ENCODE assay signal across 20 mouse cellular contexts in genomic region chr11:114238801-114239200, GRCm38 (mm10).
DNase-seq lines count a peak whose midpoint lies in the region; ATAC-seq and TF ChIP-seq lines count a peak whose summit lies in the region.
"Had no signal": no experiment of that assay in that cellular context is flagged by ENCODE, and none has a peak within 500 bp of the region (broad histone marks: within the 10 kb centered on the region; RNA-seq: fewer than 3 reads in every experiment).

No protein-coding gene starts in this region.

- no peak for TF ChIP-seq CTCF in hindbrain, postnatal 0 days (IDR thresholded peaks at IDR 0.05; ENCODE audit: low read depth)
- TF ChIP-seq CTCF in thymus, adult 2 months (IDR thresholded peaks at IDR 0.05; ENCODE audit: borderline replicate concordance, control insufficient read depth, extremely low read depth, insufficient read depth, low read length, poor library complexity) = no peak

- no peak for TF ChIP-seq POLR2A in thymus, adult 2 months (IDR thresholded peaks at IDR 0.05; ENCODE audit: control insufficient read depth, extremely low read depth, insufficient read depth, low read length, poor library complexity)

- 67% methylated on average over 5 of the region's 5 CpGs for WGBS in hindbrain, embryonic 11.5 days
- 60% methylated on average over 5 of the region's 5 CpGs for WGBS in hindbrain, postnatal 0 days
- 96% methylated on average over 5 of the region's 5 CpGs for whole genome bisulfite sequencing in thymus, adult 2 months
- 41% methylated on average over 5 of the region's 5 CpGs for WGBS in forebrain, embryonic 15.5 days
- 57% methylated on average over 5 of the region's 5 CpGs for WGBS in midbrain, embryonic 15.5 days

- H3K9me3 ChIP-seq in hindbrain, embryonic 11.5 days (ENCODE audit: control insufficient read depth, low read length) = no peaks in the 10 kb centered on the region
- H3K9me3 ChIP-seq in hindbrain, postnatal 0 days (ENCODE audit: low read length) = no peaks in the 10 kb centered on the region
- H3K9me3 ChIP-seq in forebrain, embryonic 15.5 days = no peaks in the 10 kb centered on the region
- no peaks in the 10 kb centered on the region for H3K9me3 ChIP-seq in midbrain, embryonic 15.5 days

- no peaks in the 10 kb centered on the region for H3K27me3 ChIP-seq in hindbrain, embryonic 11.5 days (ENCODE audit: control insufficient read depth, insufficient read depth, low read length)
- H3K27me3 ChIP-seq in hindbrain, postnatal 0 days (ENCODE audit: insufficient read depth, low read length) = no peaks in the 10 kb centered on the region
- H3K27me3 ChIP-seq in thymus, adult 2 months (ENCODE audit: control insufficient read depth, insufficient read depth, low read length) = no peaks in the 10 kb centered on the region
- no peaks in the 10 kb centered on the region for H3K27me3 ChIP-seq in forebrain, embryonic 15.5 days
- 0 out of 2 replicates have a peak, but pooled peaks cover 4% of the 10 kb centered on the region for H3K27me3 ChIP-seq in midbrain, embryonic 15.5 days (replicated peaks)

- DNase-seq in hindbrain, embryonic 11.5 days (ENCODE audit: low spot score) = peak; percentile 9
- no peak for DNase-seq in hindbrain, postnatal 0 days (ENCODE audit: low spot score)
- DNase-seq in thymus, adult 2 months = no peak
- DNase-seq in thymus, postnatal 10 days (ENCODE audit: low spot score in 2 of 2) = no peak
- DNase-seq in adrenal gland, postnatal 25 days = no peak
- no peak for DNase-seq in gastrocnemius, postnatal 4 days (ENCODE audit: low spot score in 2 of 2)
- DNase-seq: adrenal gland, postnatal 14 days; cerebellum, adult 11 months; cerebellum, postnatal 14 days; gastrocnemius, postnatal 10 days; heart, adult 2 months; heart, postnatal 36 days; kidney, postnatal 36 days; lung, adult 18-20 months; lung, postnatal 14 days had no signal

- no peaks in the 10 kb centered on the region; the same call in 1 of the 2 replicates for H3K4me1 ChIP-seq in hindbrain, embryonic 11.5 days (replicated peaks; ENCODE audit: control insufficient read depth, insufficient read depth, low read length)
- peaks cover 11% of the 10 kb centered on the region for H3K4me1 ChIP-seq in hindbrain, postnatal 0 days (ENCODE audit: insufficient read depth, low read length)
- peaks cover 40% of the 10 kb centered on the region for H3K4me1 ChIP-seq in thymus, adult 2 months (replicated peaks; ENCODE audit: control insufficient read depth, insufficient read depth, low read length)
- peaks cover 25% of the 10 kb centered on the region for H3K4me1 ChIP-seq in forebrain, embryonic 15.5 days
- peaks cover 21% of the 10 kb centered on the region for H3K4me1 ChIP-seq in midbrain, embryonic 15.5 days

- H3K4me2 ChIP-seq in hindbrain, embryonic 11.5 days (replicated peaks; ENCODE audit: low read depth, low read length) = no peak overlapping the region
- no peak overlapping the region for H3K4me2 ChIP-seq in hindbrain, postnatal 0 days (ENCODE audit: low read depth, low read length)
- H3K4me2 ChIP-seq in forebrain, embryonic 15.5 days (replicated peaks) = no peak overlapping the region
- no peak overlapping the region for H3K4me2 ChIP-seq in midbrain, embryonic 15.5 days

- ATAC-seq in hindbrain, embryonic 11.5 days (ENCODE audit: low FRiP score) = peak; percentile 10; the same call in 1 of the 2 replicates
- no peak for ATAC-seq in hindbrain, postnatal 0 days
- 0 out of 2 replicates have a peak, but pooled peaks have one; percentile 14 for ATAC-seq in forebrain, embryonic 15.5 days (replicated peaks)
- no peak for ATAC-seq in midbrain, embryonic 15.5 days (replicated peaks)
- ATAC-seq: activated CD4-positive, CD25-positive, alpha-beta regulatory T cell, adult 4 months; intestine, embryonic 16.5 days; Patski had no signal

- H3K27ac ChIP-seq in hindbrain, embryonic 11.5 days (ENCODE audit: low read depth, low read length) = peak overlapping the region; percentile 75
- no peak overlapping the region for H3K27ac ChIP-seq in hindbrain, postnatal 0 days
- peak overlapping the region; percentile 98 for H3K27ac ChIP-seq in thymus, adult 2 months (ENCODE audit: control insufficient read depth, insufficient read depth, low read length)
- peak overlapping the region; percentile 69 for H3K27ac ChIP-seq in forebrain, embryonic 15.5 days (replicated peaks)
- H3K27ac ChIP-seq in midbrain, embryonic 15.5 days = 0 out of 2 replicates have a peak overlapping the region, but pooled peaks have one; percentile 51
- H3K27ac ChIP-seq: heart, adult 2 months had no signal

- H3K36me3 ChIP-seq in hindbrain, embryonic 11.5 days (ENCODE audit: control insufficient read depth, insufficient read depth, low read length) = no peaks in the 10 kb centered on the region
- no peaks in the 10 kb centered on the region for H3K36me3 ChIP-seq in hindbrain, postnatal 0 days (ENCODE audit: insufficient read depth, low read length)
- no peaks in the 10 kb centered on the region for H3K36me3 ChIP-seq in thymus, adult 2 months (ENCODE audit: control insufficient read depth, insufficient read depth, low read length)
- no peaks in the 10 kb centered on the region for H3K36me3 ChIP-seq in forebrain, embryonic 15.5 days
- H3K36me3 ChIP-seq in midbrain, embryonic 15.5 days (replicated peaks) = no peaks in the 10 kb centered on the region

- H3K9ac ChIP-seq in hindbrain, embryonic 11.5 days (ENCODE audit: low read depth, low read length) = no peak overlapping the region
- H3K9ac ChIP-seq in hindbrain, postnatal 0 days (replicated peaks; ENCODE audit: low read length) = no peak overlapping the region
- no peak overlapping the region for H3K9ac ChIP-seq in forebrain, embryonic 15.5 days (replicated peaks)
- H3K9ac ChIP-seq in midbrain, embryonic 15.5 days = no peak overlapping the region

- H3K4me3 ChIP-seq in hindbrain, embryonic 11.5 days (ENCODE audit: low read depth, low read length) = no peak overlapping the region
- no peak overlapping the region for H3K4me3 ChIP-seq in hindbrain, postnatal 0 days (ENCODE audit: low read length)
- H3K4me3 ChIP-seq in thymus, adult 2 months (ENCODE audit: control insufficient read depth, insufficient read depth, low read length) = no peak overlapping the region
- no peak overlapping the region for H3K4me3 ChIP-seq in forebrain, embryonic 15.5 days
- no peak overlapping the region for H3K4me3 ChIP-seq in midbrain, embryonic 15.5 days
- H3K4me3 ChIP-seq: heart, adult 2 months had no signal

Comparison
In these comparisons a context has a peak if more than half of its experiments do, and no peak if none do; other contexts are left out.
1. ATAC-seq: peak in hindbrain, embryonic 11.5 days (single experiment) and forebrain, embryonic 15.5 days (single experiment); none in hindbrain, postnatal 0 days (single experiment) and midbrain, embryonic 15.5 days (single experiment).